Comparison of ENCODE assay signal across 8 mouse cellular contexts in the genomic region with DNA sequence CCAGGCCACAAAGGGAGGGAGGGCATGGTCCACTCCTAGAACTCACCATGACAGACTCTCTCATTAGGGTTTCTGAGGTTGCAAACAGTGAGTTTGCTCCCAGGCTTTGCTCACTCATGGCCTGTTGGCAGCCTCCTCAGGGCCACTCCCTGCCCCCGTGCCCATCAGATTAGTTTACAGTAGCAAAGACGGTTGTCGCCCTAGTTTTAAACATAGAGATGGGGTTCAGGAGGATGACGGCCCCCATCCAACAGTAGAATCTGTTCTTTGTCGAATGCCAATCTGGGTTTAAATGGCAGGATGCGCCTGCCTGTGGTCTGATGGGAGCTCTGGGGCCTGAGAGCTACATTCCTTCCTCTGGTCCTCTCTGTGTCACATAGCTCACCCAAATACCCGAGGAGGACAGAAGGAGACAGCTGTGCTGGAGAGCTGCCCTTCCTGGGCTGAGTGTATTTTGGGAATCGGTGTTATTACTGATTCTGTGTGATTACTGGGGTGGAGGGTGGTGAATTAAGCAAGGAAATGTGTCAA. TPM values are rescaled to one million over a fixed set of nuclear protein-coding genes. Genes with fewer than 3 reads are reported as not detected.
DNase-seq lines count a peak whose midpoint lies in the region; ATAC-seq and TF ChIP-seq lines count a peak whose summit lies in the region.

No protein-coding gene starts in this region.

- no peak overlapping the region for H3K4me3 ChIP-seq in liver, adult 2 months (ENCODE audit: insufficient read depth, low read depth, low read length)
- H3K4me3 ChIP-seq in liver, postnatal 0 days (ENCODE audit: low read depth, low read length) = no peak overlapping the region
- peak overlapping the region; percentile 90 for H3K4me3 ChIP-seq in gastrocnemius, adult 2 months
- H3K4me3 ChIP-seq in limb, embryonic 13.5 days = no peak overlapping the region
- no peak overlapping the region for H3K4me3 ChIP-seq in stomach, embryonic 15.5 days (replicated peaks)

- no peaks in the 10 kb centered on the region for H3K9me3 ChIP-seq in liver, postnatal 0 days (ENCODE audit: low read length)
- H3K9me3 ChIP-seq in limb, embryonic 13.5 days = no peaks in the 10 kb centered on the region
- H3K9me3 ChIP-seq in stomach, embryonic 15.5 days = no peaks in the 10 kb centered on the region

- no peak for TF ChIP-seq EP300 in liver, postnatal 0 days (IDR thresholded peaks at IDR 0.05; ENCODE audit: low read depth)

- TF ChIP-seq POLR2A in liver, adult 2 months (IDR thresholded peaks at IDR 0.05; ENCODE audit: extremely low read depth, insufficient read depth, low read length) = no peak

- no peaks in the 10 kb centered on the region for H3K27me3 ChIP-seq in liver, adult 2 months (ENCODE audit: control insufficient read depth, insufficient read depth, low read length)
- peaks cover 23% of the 10 kb centered on the region for H3K27me3 ChIP-seq in liver, postnatal 0 days (ENCODE audit: insufficient read depth, low read length)
- peaks cover 10% of the 10 kb centered on the region; the same call in 1 of the 2 replicates for H3K27me3 ChIP-seq in limb, embryonic 13.5 days
- no peaks in the 10 kb centered on the region for H3K27me3 ChIP-seq in stomach, embryonic 15.5 days (replicated peaks)

- no peak overlapping the region for H3K4me2 ChIP-seq in liver, postnatal 0 days (ENCODE audit: low read depth, low read length)
- peak overlapping the region; percentile 85 for H3K4me2 ChIP-seq in limb, embryonic 13.5 days (replicated peaks)
- 0 out of 2 replicates have a peak overlapping the region, but pooled peaks have one; percentile 5 for H3K4me2 ChIP-seq in stomach, embryonic 15.5 days

- H3K79me2 ChIP-seq in liver, adult 2 months (ENCODE audit: control insufficient read depth, insufficient read depth, low read length) = peaks cover 34% of the 10 kb centered on the region; the same call in 1 of the 2 replicates

- H3K27ac ChIP-seq in liver, adult 2 months (replicated peaks; ENCODE audit: insufficient read depth, low read depth, low read length) = peak overlapping the region; percentile 61
- no peak overlapping the region for H3K27ac ChIP-seq in liver, postnatal 0 days (ENCODE audit: low read depth)
- peak overlapping the region; percentile 95 for H3K27ac ChIP-seq in gastrocnemius, adult 2 months
- H3K27ac ChIP-seq in limb, embryonic 13.5 days = no peak overlapping the region
- H3K27ac ChIP-seq in stomach, embryonic 15.5 days = no peak overlapping the region

- intact Hi-C loops in gastrocnemius, adult 2 months (cut with DNase I) = no loop called here

- WGBS in liver, adult 2 months = 28% methylated on average over 8 of the region's 8 CpGs
- WGBS in liver, postnatal 0 days (ENCODE audit: insufficient replicate concordance) = 62% methylated on average over 8 of the region's 8 CpGs
- WGBS in limb, embryonic 13.5 days = 64% methylated on average over 8 of the region's 8 CpGs
- 47% methylated on average over 8 of the region's 8 CpGs for WGBS in stomach, embryonic 15.5 days

- H3K36me3 ChIP-seq in liver, adult 2 months (ENCODE audit: control insufficient read depth, insufficient read depth, low read length) = no peaks in the 10 kb centered on the region
- no peaks in the 10 kb centered on the region for H3K36me3 ChIP-seq in liver, postnatal 0 days (replicated peaks; ENCODE audit: insufficient read depth, low read length)
- H3K36me3 ChIP-seq in limb, embryonic 13.5 days = no peaks in the 10 kb centered on the region
- H3K36me3 ChIP-seq in stomach, embryonic 15.5 days = no peaks in the 10 kb centered on the region

- H3K9ac ChIP-seq in liver, adult 2 months (ENCODE audit: low read depth, low read length) = no peak overlapping the region
- H3K9ac ChIP-seq in liver, postnatal 0 days (replicated peaks) = no peak overlapping the region
- H3K9ac ChIP-seq in limb, embryonic 13.5 days = peak overlapping the region; percentile 40; the same call in 1 of the 2 replicates
- no peak overlapping the region for H3K9ac ChIP-seq in stomach, embryonic 15.5 days

- DNase-seq in liver, adult 2 months (ENCODE audit: extremely low read depth, low read depth, low spot score) = peak; percentile 91
- DNase-seq in liver, postnatal 0 days = no peak
- DNase-seq in gastrocnemius, adult 2 months = peak; percentile 75
- DNase-seq in cerebellum, postnatal 25 days = no peak
- no peak for DNase-seq in layer of hippocampus, adult 9-10 months (ENCODE audit: low spot score)

- H3K4me1 ChIP-seq in liver, adult 2 months (ENCODE audit: control insufficient read depth, insufficient read depth, low read length) = peaks cover 19% of the 10 kb centered on the region
- H3K4me1 ChIP-seq in liver, postnatal 0 days (ENCODE audit: insufficient read depth) = peaks cover 5% of the 10 kb centered on the region
- peaks cover 27% of the 10 kb centered on the region for H3K4me1 ChIP-seq in limb, embryonic 13.5 days
- H3K4me1 ChIP-seq in stomach, embryonic 15.5 days = peaks cover 19% of the 10 kb centered on the region

- no peak for TF ChIP-seq CTCF in liver, adult 2 months (IDR thresholded peaks at IDR 0.05; ENCODE audit: low read depth, low read length)
- no peak for TF ChIP-seq CTCF in liver, postnatal 0 days (IDR thresholded peaks at IDR 0.05; ENCODE audit: low read depth)
- TF ChIP-seq CTCF in gastrocnemius, adult 2 months (IDR thresholded peaks at IDR 0.05) = peak; percentile 3; the same call in 1 of the 2 replicates

- ATAC-seq in liver, postnatal 0 days = no peak
- no peak for ATAC-seq in limb, embryonic 13.5 days (ENCODE audit: low FRiP score, low read depth)
- ATAC-seq in stomach, embryonic 15.5 days (ENCODE audit: insufficient read depth, low FRiP score, low read depth) = no peak
- ATAC-seq in inflammation-experienced regulatory T-cells, adult 6 months = no peak

RNA-seq across cellular contexts. Expression of a gene that starts 1.9 kb away (rescaled TPM):
- total RNA-seq in liver, adult 2 months (2014; rRNA removed) = 5.7 and 9.1 TPM in 2 replicates
- 33.1 and 48.5 TPM in 2 replicates for polyA plus RNA-seq in liver, adult 2 months (2012; rRNA removed)
- 7.4 and 8.0 TPM in 2 replicates for polyA plus RNA-seq in liver, postnatal 0 days (2015; fragmentation: Nextera tagmentation; extraction: Ambion mirVana)
- total RNA-seq in gastrocnemius, adult 2 months (2021) = 10 to 100 TPM; 72.0 to 90.4 TPM
- polyA plus RNA-seq in limb, embryonic 13.5 days (2015; fragmentation: Nextera tagmentation; extraction: Ambion mirVana) = 30.7 and 33.0 TPM in 2 replicates
- polyA plus RNA-seq in stomach, embryonic 15.5 days (2015; fragmentation: Nextera tagmentation; extraction: Ambion mirVana) = 19.7 and 21.3 TPM in 2 replicates
- polyA plus RNA-seq in inflammation-experienced regulatory T-cells, adult 6 months (2017; shearing (Covaris generic)) = 1 to 10 TPM; 2.4 to 5.3 (median 4.0) TPM

RNA-seq across cellular contexts. Expression of a gene that starts 51.5 kb away (rescaled TPM):
- total RNA-seq in liver, adult 2 months (2014; rRNA removed) = 27.9 and 35.1 TPM in 2 replicates
- 62.4 and 89.2 TPM in 2 replicates for polyA plus RNA-seq in liver, adult 2 months (2012; rRNA removed)
- 32.1 and 33.0 TPM in 2 replicates for polyA plus RNA-seq in liver, postnatal 0 days (2015; fragmentation: Nextera tagmentation; extraction: Ambion mirVana)
- 10 to 100 TPM; 28.8 to 31.2 TPM for total RNA-seq in gastrocnemius, adult 2 months (2021)
- polyA plus RNA-seq in limb, embryonic 13.5 days (2015; fragmentation: Nextera tagmentation; extraction: Ambion mirVana) = 93.3 and 95.2 TPM in 2 replicates
- 86.3 and 94.0 TPM in 2 replicates for polyA plus RNA-seq in stomach, embryonic 15.5 days (2015; fragmentation: Nextera tagmentation; extraction: Ambion mirVana)
- polyA plus RNA-seq in inflammation-experienced regulatory T-cells, adult 6 months (2017; shearing (Covaris generic)) = 10 to 100 TPM; 23.3 to 26.9 (median 25.2) TPM

Comparison
In these comparisons a context has a peak if more than half of its experiments do, and no peak if none do; other contexts are left out.
1. DNase-seq: peak in liver, adult 2 months (single experiment) and gastrocnemius, adult 2 months (single experiment); none in liver, postnatal 0 days (single experiment), cerebellum, postnatal 25 days (0 of 2) and layer of hippocampus, adult 9-10 months (single experiment).
2. H3K27ac ChIP-seq: peak in liver, adult 2 months (single experiment) and gastrocnemius, adult 2 months (single experiment); none in liver, postnatal 0 days (single experiment), limb, embryonic 13.5 days (single experiment) and stomach, embryonic 15.5 days (single experiment).